Mouse (Mus musculus) thymus, postnatal 36 days (tissue): ENCODE measurements at regions not wholly inside any gene's neighbourhood (a gene's known extent, or its start where the extent isn't known, plus 50 kb on each side); places are given as distances from the start of the nearest gene placed in this dataset.

Experiments
- DNase-seq, 2 experiments: peaks; one replicate each; pipeline ENCODE4 v3.0.0; 2022; ENCODE audit warnings: mixed read lengths in 2 of 2

DNA sequence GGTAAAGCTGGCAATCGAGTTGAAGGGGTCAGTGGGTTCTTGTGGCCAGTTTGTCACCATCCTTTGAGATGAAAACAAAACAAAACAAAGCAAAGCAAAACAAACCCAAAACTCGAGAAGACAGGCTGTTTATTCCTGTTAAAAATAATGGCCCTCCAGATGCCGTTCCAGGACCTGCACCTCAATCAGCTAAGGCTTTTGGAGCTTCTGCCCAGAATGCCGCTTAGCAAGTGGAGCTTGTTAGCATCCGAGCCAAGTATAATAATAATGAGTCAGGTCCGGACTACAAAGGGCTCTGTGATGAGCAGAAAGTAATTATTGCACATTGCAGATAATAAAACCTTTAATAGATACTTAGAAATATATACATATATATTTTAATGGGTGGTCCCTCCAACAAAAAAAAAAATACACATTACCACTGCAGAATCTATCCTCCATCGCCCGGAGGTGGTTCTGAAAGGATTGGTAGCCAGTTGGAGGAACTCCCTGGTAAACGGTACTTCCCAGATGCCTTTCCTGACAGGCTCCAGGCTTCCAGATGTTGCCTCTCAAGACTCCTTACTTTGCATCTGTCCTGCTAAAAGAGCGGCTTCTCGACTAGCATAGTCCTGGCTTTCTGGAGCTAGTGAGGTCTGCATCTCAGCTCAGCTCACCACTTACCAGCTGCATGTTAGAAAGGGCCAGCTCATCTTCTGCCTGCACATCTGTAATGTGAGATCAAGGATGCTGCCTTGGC is 1145.8 kb upstream of the A1bg start:
- DNase-seq = no peak

DNA sequence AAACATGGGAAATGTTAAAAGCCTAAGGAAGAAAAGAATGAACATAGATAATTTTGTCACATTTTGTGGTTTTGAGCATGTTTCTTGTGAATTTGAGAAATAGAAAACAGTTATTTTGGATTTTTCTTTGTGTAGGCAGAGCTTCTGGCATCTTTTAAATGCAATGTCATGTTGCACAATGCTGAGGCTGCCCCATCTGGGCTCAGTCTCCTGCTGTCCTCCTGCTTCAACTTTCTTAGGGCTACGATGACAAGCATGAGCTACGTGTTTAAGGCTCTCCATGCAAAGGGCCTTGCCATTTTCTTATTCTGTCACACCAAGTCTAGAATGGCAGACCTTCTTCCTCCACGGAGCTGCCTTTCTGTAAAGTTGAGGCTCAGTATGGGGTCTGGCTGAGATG is 1141.6 kb upstream of the A1bg start:
- no peak for DNase-seq

DNA sequence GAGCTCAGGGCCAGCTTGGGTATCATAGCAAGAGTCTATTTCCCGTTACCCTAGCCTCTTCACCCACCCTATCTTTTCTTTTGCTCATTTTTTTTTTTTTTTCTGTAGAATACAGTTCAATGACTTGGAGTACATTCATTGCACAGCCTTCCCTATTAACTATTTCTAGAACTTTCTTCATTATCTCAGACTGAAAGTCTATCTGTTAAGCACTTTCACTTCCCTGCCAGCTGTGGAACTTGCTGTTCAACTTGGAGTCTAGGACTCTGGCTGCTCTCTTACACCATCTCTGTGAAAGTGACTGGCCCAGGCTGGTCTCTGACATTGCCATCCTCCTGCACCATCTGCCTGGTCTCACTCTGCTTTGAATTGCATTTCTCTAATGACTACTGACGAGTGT is 1134.6 kb upstream of the A1bg start:
- no peak for DNase-seq

DNA sequence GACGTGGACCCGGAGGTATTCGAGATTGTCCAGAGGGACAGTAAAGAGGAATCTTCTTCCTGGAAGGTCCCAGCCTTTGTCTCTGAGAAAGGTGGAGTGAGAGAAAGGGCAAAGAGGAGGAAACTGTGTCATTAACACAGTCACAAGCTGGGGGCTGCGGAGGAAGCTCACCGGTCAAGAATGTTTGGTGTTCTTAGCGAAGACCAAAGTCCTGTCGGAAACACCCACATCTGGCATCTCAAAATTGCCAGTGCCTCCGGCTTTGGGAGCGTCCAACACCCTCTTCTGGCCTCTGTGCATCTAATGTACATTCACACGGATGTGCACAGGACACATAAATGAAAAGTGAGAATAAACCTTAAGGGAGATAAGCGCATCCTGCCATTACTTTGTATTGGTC is 1134.1 kb upstream of the A1bg start:
- DNase-seq = no peak

DNA sequence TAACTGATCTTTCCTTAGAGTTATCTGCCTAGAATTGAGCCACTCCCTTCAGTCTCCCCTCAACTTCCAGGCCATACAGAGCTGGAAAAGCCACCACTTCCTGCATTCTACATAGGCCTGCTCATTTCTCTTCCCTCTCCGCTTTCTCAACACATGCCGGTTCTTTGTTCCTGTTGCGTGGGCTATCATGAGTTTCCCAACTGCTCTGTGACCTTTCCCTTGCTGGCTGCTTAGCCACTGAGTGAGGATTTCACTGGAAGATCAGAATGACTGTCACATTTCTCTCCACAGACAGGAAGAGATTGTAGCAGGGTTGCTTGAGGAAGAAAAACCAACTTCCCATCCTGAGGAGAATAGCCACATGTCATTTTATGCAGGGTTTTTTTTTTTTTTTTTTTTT is 1133.6 kb upstream of the A1bg start:
- DNase-seq = no peak

DNA sequence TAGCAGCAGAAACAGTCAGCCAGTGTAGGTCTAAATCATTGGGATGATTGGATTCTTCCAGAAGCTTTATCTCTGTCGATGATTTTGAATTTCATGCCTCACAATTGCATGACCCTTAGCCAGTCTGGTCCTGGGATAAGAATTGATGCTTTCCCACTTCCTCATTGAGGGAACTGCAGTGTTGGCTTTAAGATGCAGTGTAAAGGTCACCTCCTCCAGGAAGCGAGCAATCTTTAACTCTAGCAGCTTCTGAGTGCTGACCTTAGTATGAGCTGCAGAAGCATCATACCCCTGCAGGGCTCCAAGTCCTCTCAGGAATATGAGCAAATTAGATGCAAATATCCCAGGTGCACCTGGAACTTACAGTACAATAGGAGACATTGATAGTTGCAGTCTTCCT is 1132.2 kb upstream of the A1bg start:
- DNase-seq = no peak

DNA sequence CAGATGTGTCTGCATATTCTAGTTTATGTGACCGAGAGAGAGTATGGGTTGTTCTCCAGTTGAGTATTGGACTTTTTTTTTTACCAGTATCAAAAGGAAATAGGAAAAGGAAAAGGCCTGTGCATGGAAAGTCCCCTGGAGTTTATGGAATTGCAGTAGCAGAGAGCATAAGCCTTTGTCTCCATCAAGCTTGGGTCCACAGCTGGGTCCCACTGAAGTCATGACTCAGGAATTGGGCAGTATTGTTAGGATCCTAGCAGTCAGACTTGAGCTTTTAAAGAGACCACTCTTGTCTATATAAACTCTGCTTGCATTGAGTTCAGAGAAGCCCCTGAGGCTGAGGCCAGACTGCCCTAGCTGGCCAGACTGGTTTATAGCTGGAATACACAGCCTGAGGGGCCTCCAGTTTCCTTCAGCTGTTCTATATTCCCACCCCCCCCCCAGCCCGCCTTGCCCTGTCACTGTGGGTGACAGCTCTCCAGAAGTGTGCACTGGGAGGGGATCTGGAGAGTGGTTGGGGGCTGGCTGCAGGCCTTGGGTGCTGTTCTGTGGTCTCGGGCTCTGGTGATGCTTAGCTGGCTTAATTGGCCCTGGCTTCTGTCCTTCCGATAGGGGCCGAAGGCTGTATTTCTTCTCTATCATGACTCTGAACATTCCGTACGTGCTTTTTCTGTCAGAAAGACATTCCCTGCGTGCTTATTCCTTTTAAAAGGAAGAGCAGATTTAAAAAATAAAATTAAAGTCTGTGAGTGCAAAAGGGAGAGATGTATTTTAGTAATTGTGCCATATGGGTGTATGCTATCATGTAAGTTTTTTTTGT is 1130.8 kb upstream of the A1bg start:
- DNase-seq = no peak

DNA sequence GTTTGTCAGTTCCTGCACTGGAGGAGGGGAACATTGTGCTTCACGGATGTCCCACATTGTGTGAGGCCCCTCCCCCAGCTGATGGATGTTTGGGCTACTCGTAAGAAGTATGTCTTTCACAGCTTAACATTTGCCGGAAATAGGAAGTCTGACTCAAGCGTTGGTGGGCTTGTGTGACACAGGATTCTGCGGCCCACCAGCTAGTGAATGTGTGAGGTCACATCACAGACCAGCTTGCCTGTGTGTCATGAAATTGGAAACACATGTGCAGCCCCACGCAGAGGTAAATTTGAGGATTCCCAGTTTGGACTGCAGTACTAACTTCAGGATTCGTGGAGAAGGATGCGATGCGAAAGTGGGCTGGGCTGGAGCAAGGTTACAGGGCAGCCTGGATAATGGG is 1126.6 kb upstream of the A1bg start:
- no peak for DNase-seq

DNA sequence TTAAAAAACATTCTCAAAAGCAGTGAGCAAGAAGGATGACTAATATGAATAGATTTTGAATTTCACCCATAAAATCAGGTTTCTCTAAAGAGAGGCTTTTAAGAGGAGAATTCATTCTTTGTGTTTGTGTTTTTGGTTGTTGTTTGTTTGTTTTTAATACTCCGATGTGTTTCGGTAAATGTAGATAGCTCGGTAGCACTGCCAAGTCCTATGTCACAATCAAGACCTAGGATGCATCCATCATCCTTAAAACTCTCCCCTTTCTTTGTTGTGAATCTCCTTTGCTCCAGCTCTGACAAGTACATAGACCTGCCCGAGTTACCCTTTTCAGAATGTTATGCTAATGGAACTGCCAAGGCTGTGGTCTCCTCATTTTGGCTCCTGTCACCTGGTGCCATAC is 1126.2 kb upstream of the A1bg start:
- DNase-seq = no peak

DNA sequence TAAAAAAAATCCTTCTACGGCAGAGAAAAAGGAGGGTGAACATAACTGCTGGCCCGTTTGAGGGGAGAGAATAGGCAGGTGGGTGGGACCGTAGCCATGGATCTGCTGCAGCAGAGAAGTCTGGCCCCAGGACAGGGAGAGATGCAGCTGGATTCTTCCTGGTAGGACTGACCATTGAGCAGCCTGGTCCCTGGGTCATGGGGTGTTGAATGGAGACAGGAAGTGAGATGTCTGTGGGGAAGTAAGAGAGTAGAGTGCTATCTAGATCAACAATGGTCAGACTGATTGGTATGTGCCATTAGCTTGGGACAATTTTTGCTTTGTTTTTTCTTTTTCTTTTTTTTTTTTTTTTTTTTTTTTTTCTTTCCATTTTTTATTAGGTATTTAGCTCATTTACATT is 1123.5 kb upstream of the A1bg start:
- no peak for DNase-seq

DNA sequence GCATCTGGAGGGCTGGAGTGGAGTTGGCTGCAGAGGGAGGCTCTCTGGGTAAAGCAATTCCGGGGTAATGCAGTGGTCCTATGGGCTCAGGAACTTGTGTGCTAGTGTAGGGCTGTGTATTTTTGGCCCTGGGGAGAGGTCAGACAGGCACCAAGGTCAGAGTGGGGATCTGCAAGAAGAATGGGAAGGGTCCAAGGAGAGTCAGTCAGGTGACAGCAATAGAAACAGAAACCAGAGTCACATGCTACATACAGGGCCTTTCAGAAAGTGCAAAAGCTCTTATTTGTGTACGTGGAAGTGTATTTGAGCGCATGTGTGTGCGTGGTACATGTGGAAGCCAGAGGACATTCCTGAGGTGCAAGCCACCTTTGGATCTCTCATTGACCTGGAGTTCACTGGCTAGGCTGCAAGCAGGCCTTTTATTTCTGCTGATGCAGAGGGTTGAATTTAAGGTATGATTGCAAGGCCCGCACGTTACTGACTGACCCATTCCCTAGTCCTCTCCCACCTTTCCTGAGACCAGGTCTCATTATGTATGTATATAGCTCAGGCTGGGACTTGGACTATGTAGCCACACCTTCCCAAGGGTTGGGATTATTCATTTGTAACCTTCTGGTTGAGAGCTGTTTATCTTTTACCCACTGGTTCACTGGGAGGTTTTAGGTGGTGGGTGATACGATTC is 1122.0 kb upstream of the A1bg start:
- no peak for DNase-seq

DNA sequence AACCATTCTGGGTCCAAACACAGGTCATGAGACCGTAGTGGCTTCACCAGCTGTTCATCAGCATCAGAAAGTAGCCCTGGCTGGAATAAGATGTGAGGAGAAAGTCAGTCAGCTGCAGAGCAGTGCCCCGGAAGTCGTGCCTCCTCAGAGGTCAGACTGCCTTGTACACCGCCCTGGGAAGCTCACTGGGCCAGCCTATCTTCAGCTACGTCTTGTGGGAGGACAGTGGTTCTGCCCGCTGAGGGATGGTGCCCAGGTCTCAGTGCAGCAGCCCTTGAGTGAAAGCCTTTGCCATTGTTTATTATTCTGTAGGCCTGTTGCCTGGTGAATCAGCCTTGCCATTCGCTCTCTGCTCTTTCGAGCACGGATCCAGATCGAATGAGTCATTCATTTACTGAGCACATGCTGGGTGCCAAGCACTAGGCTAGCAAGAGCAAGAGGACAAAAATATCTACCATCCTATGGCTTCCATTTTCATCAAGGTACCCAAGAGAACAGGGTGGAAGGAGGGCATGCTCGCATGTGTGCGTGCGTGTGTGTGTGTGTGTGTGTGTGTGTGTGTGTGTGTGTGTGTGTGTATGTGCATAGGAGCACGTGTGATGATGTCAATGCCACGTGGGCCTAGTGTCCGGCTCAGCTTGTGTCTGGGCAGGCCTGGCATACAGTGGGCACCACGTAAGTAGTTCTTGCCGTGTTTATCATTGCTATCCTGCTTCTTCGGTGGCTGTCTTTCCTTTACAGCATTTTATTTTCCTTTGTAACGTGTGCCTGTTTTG is 1121.0 kb upstream of the A1bg start:
- DNase-seq = no peak

DNA sequence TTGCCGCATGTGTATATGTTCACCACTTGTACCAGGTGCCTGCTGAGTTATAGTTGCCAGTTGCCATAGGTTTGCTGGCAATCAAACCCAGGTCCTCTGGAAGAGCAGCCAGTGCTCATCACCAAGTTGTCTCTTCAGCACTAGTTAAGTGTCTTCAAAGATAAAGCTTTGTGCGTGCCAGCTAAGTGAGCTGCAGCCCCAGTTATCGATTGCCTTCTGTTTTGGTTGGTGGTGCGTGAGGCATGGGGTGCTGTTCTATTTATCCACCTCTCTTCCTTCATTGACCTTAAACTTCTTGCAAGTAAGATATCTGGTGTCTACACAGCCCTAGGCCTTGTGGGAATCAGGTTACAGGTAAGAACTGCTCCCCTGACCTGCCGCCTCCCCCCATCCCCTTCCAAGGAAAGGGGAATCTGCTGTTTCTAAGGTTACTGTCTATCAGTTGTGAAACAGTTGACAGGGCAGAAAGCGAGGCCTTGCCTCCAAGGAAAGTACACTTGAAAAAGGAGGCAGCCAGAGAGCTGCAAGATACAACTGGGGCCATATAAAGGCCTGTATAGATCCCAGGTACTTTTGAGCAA is 1120.2 kb upstream of the A1bg start:
- no peak for DNase-seq
